Mouse (Mus musculus) CH12.LX (cell line): ENCODE results near the gene Hist1h3g. TPM values are rescaled to one million over a fixed set of nuclear protein-coding genes. Genes with fewer than 3 reads are reported as not detected.

Experiments used
- DNase-seq: peaks from one replicate; pipeline ENCODE4 v3.0.0-alpha.2; 2013; ENCODE audit errors: extremely low read depth
- H3K27ac ChIP-seq: 2 replicates; pipeline ENCODE4 v1.5.1; 2012; ENCODE audit warnings: low read depth, mild to moderate bottlenecking, control low read depth, moderate library complexity; ENCODE audit not compliant: insufficient read depth
- H3K27me3 ChIP-seq: replicated peaks from 2 replicates; pipeline ENCODE3; 2012; ENCODE audit warnings: inconsistent platforms
- H3K36me3 ChIP-seq, 2 experiments: replicated peaks in 1 of 2; 2 replicates each; pipeline versions ENCODE3 to v1.6.1; 2012; ENCODE audit warnings: inconsistent platforms in 1 of 2, low read length in 1 of 2, mild to moderate bottlenecking in 1 of 2, mixed read lengths in 1 of 2, moderate library complexity in 1 of 2; ENCODE audit not compliant: control insufficient read depth in 1 of 2, insufficient read depth in 1 of 2
- H3K4me1 ChIP-seq, 2 experiments: 2 replicates each; pipeline ENCODE4 v1.6.1; 2012; ENCODE audit warnings: inconsistent platforms in 1 of 2, moderate library complexity in 1 of 2; ENCODE audit not compliant: insufficient read depth in 2 of 2, control insufficient read depth in 1 of 2
- H3K4me2 ChIP-seq: 2 replicates; pipeline ENCODE4 v1.6.1; 2012; ENCODE audit warnings: low read depth, mild to moderate bottlenecking, control low read depth; ENCODE audit not compliant: poor library complexity, insufficient read depth, severe bottlenecking
- H3K4me3 ChIP-seq, 3 experiments: fragments of 150-350 bp in 1 of 3; sonication (generic) in 1 of 3; replicated peaks in 1 of 3; 2 replicates each; pipeline versions ENCODE3 to v1.5.1; 2011 to 2012; ENCODE audit warnings: low read depth in 2 of 3, low read length in 2 of 3, mild to moderate bottlenecking in 2 of 3, moderate library complexity in 2 of 3, control low read depth in 1 of 3, improper control_type of control experiment in 1 of 3, inconsistent platforms in 1 of 3, mixed read lengths in 1 of 3; ENCODE audit not compliant: poor library complexity in 1 of 3
- H3K79me2 ChIP-seq: replicated peaks from 2 replicates; pipeline ENCODE4 v1.6.1; 2012; ENCODE audit warnings: mild to moderate bottlenecking, moderate library complexity; ENCODE audit not compliant: control insufficient read depth, poor library complexity, insufficient read depth, severe bottlenecking; ENCODE audit errors: extremely low read depth
- H3K9ac ChIP-seq: 2 replicates; pipeline ENCODE4 v1.6.1; 2012; ENCODE audit warnings: low read depth, mild to moderate bottlenecking, control low read depth, moderate library complexity; ENCODE audit not compliant: insufficient read depth
- H3K9me3 ChIP-seq: replicated peaks from 2 replicates; pipeline ENCODE3; 2012; ENCODE audit warnings: low read length, inconsistent platforms, mixed read lengths
- CHD1 ChIP-seq: IDR thresholded peaks from 2 replicates; pipeline ENCODE4 v1.6.1; 2012; ENCODE audit warnings: low read depth, low read length, improper control_type of control experiment, inconsistent platforms
- E2F4 ChIP-seq: IDR thresholded peaks from 2 replicates; pipeline ENCODE4 v1.6.1; 2011; ENCODE audit warnings: low read depth, low read length, improper control_type of control experiment; ENCODE audit not compliant: insufficient replicate concordance
- ELF1 ChIP-seq: IDR thresholded peaks from 2 replicates; pipeline ENCODE4 v1.6.1; 2014; ENCODE audit warnings: low read depth, mild to moderate bottlenecking, inconsistent platforms, low read length, improper control_type of control experiment
- EP300 ChIP-seq: IDR thresholded peaks from 2 replicates; pipeline ENCODE4 v1.6.1; 2011; ENCODE audit warnings: low read length, improper control_type of control experiment
- GABPA ChIP-seq: IDR thresholded peaks from 2 replicates; pipeline ENCODE4 v1.6.1; 2012; ENCODE audit warnings: low read depth, low read length, improper control_type of control experiment, inconsistent platforms; ENCODE audit not compliant: insufficient replicate concordance
- HCFC1 ChIP-seq: IDR thresholded peaks from 2 replicates; pipeline ENCODE4 v1.6.1; 2012; ENCODE audit warnings: low read depth, mild to moderate bottlenecking, inconsistent platforms, low read length, improper control_type of control experiment
- JUND ChIP-seq: conservative IDR thresholded peaks from 2 replicates; pipeline ENCODE4 v1.6.1; 2011; ENCODE audit warnings: low read depth, low read length, improper control_type of control experiment
- KAT2A ChIP-seq: IDR thresholded peaks from 2 replicates; pipeline ENCODE4 v1.6.1; 2012; ENCODE audit warnings: low read length, improper control_type of control experiment, inconsistent platforms; ENCODE audit not compliant: insufficient replicate concordance
- MAFK ChIP-seq: IDR thresholded peaks from 2 replicates; pipeline ENCODE4 v1.6.1; 2011; ENCODE audit warnings: low read length, improper control_type of control experiment; ENCODE audit not compliant: insufficient replicate concordance
- MAX ChIP-seq: IDR thresholded peaks from 2 replicates; pipeline ENCODE4 v1.6.1; 2011; ENCODE audit warnings: low read length, improper control_type of control experiment
- MAZ ChIP-seq: IDR thresholded peaks from 2 replicates; pipeline ENCODE4 v1.6.1; 2012; ENCODE audit warnings: low read depth, mild to moderate bottlenecking, inconsistent platforms, low read length, improper control_type of control experiment, moderate library complexity
- MEF2A ChIP-seq: IDR thresholded peaks from 2 replicates; pipeline ENCODE4 v1.6.1; 2014; ENCODE audit warnings: low read depth, mild to moderate bottlenecking, inconsistent platforms, low read length, improper control_type of control experiment, borderline replicate concordance
- MXI1 ChIP-seq: IDR thresholded peaks from 2 replicates; pipeline ENCODE4 v1.6.1; 2011; ENCODE audit warnings: mild to moderate bottlenecking, low read depth, low read length, improper control_type of control experiment
- MYC ChIP-seq: IDR thresholded peaks from 2 replicates; pipeline ENCODE4 v1.6.1; 2011; ENCODE audit warnings: low read depth, mild to moderate bottlenecking, improper control_type of control experiment, low read length
- NRF1 ChIP-seq: IDR thresholded peaks from 2 replicates; pipeline ENCODE4 v1.6.1; 2014; ENCODE audit warnings: low read depth, mild to moderate bottlenecking, inconsistent platforms, low read length, improper control_type of control experiment, moderate library complexity
- POLR2A ChIP-seq: IDR thresholded peaks from 2 replicates; pipeline ENCODE4 v1.6.1; 2011; ENCODE audit warnings: low read depth, mild to moderate bottlenecking, improper control_type of control experiment, low read length
- POLR2AphosphoS2 ChIP-seq: IDR thresholded peaks from 2 replicates; pipeline ENCODE4 v1.6.1; 2011; ENCODE audit warnings: low read depth, low read length, improper control_type of control experiment
- RCOR1 ChIP-seq: conservative IDR thresholded peaks from 2 replicates; pipeline ENCODE4 v1.6.1; 2012; ENCODE audit warnings: low read depth, mild to moderate bottlenecking, inconsistent platforms, low read length, improper control_type of control experiment
- SIN3A ChIP-seq: IDR thresholded peaks from 2 replicates; pipeline ENCODE4 v1.6.1; 2012; ENCODE audit warnings: low read length, improper control_type of control experiment, inconsistent platforms
- SMC3 ChIP-seq: IDR thresholded peaks from 2 replicates; pipeline ENCODE4 v1.6.1; 2011; ENCODE audit warnings: low read depth, low read length, improper control_type of control experiment
- TBP ChIP-seq: conservative IDR thresholded peaks from 2 replicates; pipeline ENCODE4 v1.6.1; 2011; ENCODE audit warnings: low read depth, low read length, improper control_type of control experiment
- TCF12 ChIP-seq: IDR thresholded peaks from 2 replicates; pipeline ENCODE4 v1.6.1; 2014; ENCODE audit warnings: low read depth, mild to moderate bottlenecking, inconsistent platforms, low read length, improper control_type of control experiment
- USF2 ChIP-seq: conservative IDR thresholded peaks from 2 replicates; pipeline ENCODE4 v1.6.1; 2011; ENCODE audit warnings: low read depth, low read length, improper control_type of control experiment
- ZC3H11A ChIP-seq: IDR thresholded peaks from 2 replicates; pipeline ENCODE4 v1.6.1; 2012; ENCODE audit warnings: low read depth, mild to moderate bottlenecking, inconsistent platforms, low read length, improper control_type of control experiment
- ZKSCAN1 ChIP-seq: IDR thresholded peaks from 2 replicates; pipeline ENCODE4 v1.6.1; 2012; ENCODE audit warnings: low read depth, inconsistent platforms, low read length, improper control_type of control experiment, borderline replicate concordance
- ZMIZ1 ChIP-seq: IDR thresholded peaks from 2 replicates; pipeline ENCODE4 v1.6.1; 2012; ENCODE audit warnings: low read depth, mild to moderate bottlenecking, inconsistent platforms, low read length, improper control_type of control experiment
- dilution Hi-C: fragments of 300-500 bp; cut with MboI; formaldehyde crosslinking; loops from 2 replicates; pipeline ENCODE4 v1.14.3; 2020; ENCODE audit warnings: low sequenced_read_pairs; ENCODE audit not compliant: extremely low pct_unique_long_range_greater_than_20kb, extremely low pct_ligation_motif_present
- in situ Hi-C: fragments of 300-500 bp; cut with MboI; formaldehyde crosslinking; loops from 3 replicates; pipeline ENCODE4 v1.14.3; 2019; ENCODE audit warnings: low sequenced_read_pairs, low pct_ligation_motif_present, low pct_unique_long_range_greater_than_20kb, mixed read lengths
- polyA plus RNA-seq: library from polyadenylated mRNA; unstranded; fragments of >175 nt; gene quantifications from 2 replicates; pipeline ENCODE4 v1.2.1, GENCODE M21; 2012; ENCODE audit warnings: low read depth; ENCODE audit not compliant: insufficient read length
- total RNA-seq, 2 experiments: library from RNA; depleted of rRNA; stranded (reverse); fragments of 300-350 nt in 1 of 2; fragments of >200 nt in 1 of 2; gene quantifications; 2 replicates each; pipeline ENCODE4 v1.2.3; 2012 to 2014

The Hist1h3g gene
- total and polyA plus RNA-seq, 3 experiments: 3.4 to 608 (median 75.3) TPM

GRCm38 (mm10) chr13:23518885-23519284 lies 16.3 kb upstream of the Hist1h3g start:
- Histone ChIP-seq H3K4me1 (peaks cover 0 to 29% of the 10 kb centered on the region in 2 experiments; a peak in 2 of 4 replicates), H3K9me3 (no peaks in the 10 kb centered on the region), H3K9ac (peak overlapping the region; percentile 85), H3K4me2 (peak overlapping the region; percentile 95), H3K4me3 (peak overlapping the region; percentile 53 to 70 (median 58)), H3K27me3 (no peaks in the 10 kb centered on the region), H3K79me2 (no peaks in the 10 kb centered on the region), H3K36me3 (no peaks in the 10 kb centered on the region), H3K27ac (no peak overlapping the region)
- TF ChIP-seq MAX (no peak), E2F4 (peak; percentile 92; the same call in 1 of the 2 replicates), SIN3A (no peak), JUND (no peak), MAFK (peak; percentile 97), MXI1 (peak; percentile 39; the same call in 1 of the 2 replicates), MYC (0 out of 2 replicates have a peak, but pooled peaks have one; percentile 9), TBP (peak; percentile 99), HCFC1 (no peak), NRF1 (peak; percentile 64), GABPA (no peak), ELF1 (peak; percentile 97), KAT2A (peak; percentile 79; the same call in 1 of the 2 replicates)
- in situ Hi-C loops (loop anchor here (25.0 kb wide), 1 partner anchor 1582 kb away; the partner anchor contains the start of gene Zfp184), dilution Hi-C loops (no loop called here)
- DNase-seq: peak; percentile 85

GRCm38 (mm10) chr13:23519416-23519815 lies 15.8 kb upstream of the Hist1h3g start:
- DNase-seq: peak; percentile 86
- Histone ChIP-seq H3K9ac (peak overlapping the region; percentile 60; the same call in 1 of the 2 replicates), H3K79me2 (no peaks in the 10 kb centered on the region), H3K4me3 (peak overlapping the region; percentile 47 to 58 (median 53)), H3K9me3 (no peaks in the 10 kb centered on the region), H3K27me3 (no peaks in the 10 kb centered on the region), H3K4me2 (peak overlapping the region; percentile 95), H3K27ac (no peak overlapping the region), H3K4me1 (peaks cover 0 to 34% of the 10 kb centered on the region in 2 experiments; a peak in 2 of 4 replicates), H3K36me3 (no peaks in the 10 kb centered on the region)
- TF ChIP-seq ZKSCAN1: no peak
- no peak for TF ChIP-seq SMC3
- no peak for TF ChIP-seq USF2
- TF ChIP-seq ZC3H11A: no peak
- no peak for TF ChIP-seq RCOR1
- no peak for TF ChIP-seq POLR2A
- peak; percentile 98 for TF ChIP-seq MAFK
- TF ChIP-seq TBP: peak; percentile 99
- no peak for TF ChIP-seq ZMIZ1
- TF ChIP-seq MEF2A: no peak
- no peak for TF ChIP-seq EP300
- TF ChIP-seq KAT2A: peak; percentile 85; the same call in 1 of the 2 replicates
- TF ChIP-seq NRF1: peak; percentile 68
- TF ChIP-seq HCFC1: no peak
- no peak for TF ChIP-seq TCF12
- TF ChIP-seq CHD1: no peak
- TF ChIP-seq MAZ: no peak
- peak; percentile 90 for TF ChIP-seq E2F4
- peak; percentile 95 for TF ChIP-seq ELF1
- TF ChIP-seq JUND: 0 out of 2 replicates have a peak, but pooled peaks have one; percentile 43
- 0 out of 2 replicates have a peak, but pooled peaks have one; percentile 71 for TF ChIP-seq MYC
- TF ChIP-seq POLR2AphosphoS2: no peak
- dilution Hi-C loops (no loop called here), in situ Hi-C loops (loop anchor here (25.0 kb wide), 1 partner anchor 1582 kb away; the partner anchor contains the start of gene Zfp184)
